Mouse (Mus musculus): ENCODE measurements around the gene Mal. TPM values are rescaled to one million over a fixed set of nuclear protein-coding genes. Genes with fewer than 3 reads are reported as not detected.

Gene Mal
- polyA plus RNA-seq (2017; shearing (Covaris generic)): not detected

GRCm38 (mm10) chr2:127656086-127656720, at the start of gene Mal:
Gene Mal (minus strand): TSS chr2:127656695.

GRCm38 (mm10) chr2:127586694-127587513, 69.6 kb downstream of the Mal start, which contains the start of the genes Zfp661 and Mrps5:
Gene Zfp661 (minus strand): TSS chr2:127587094.
Gene Mrps5 (plus strand): TSS chr2:127587222.

Other genes starting within 250 kb of the Mal start
- 0.37 TPM for gene Gpat2, start 231.5 kb downstream of the Mal start, polyA plus RNA-seq (2017; shearing (Covaris generic))
- 40.3 TPM for gene Fahd2a, start 212.1 kb downstream of the Mal start, polyA plus RNA-seq (2017; shearing (Covaris generic))
- 0.67 TPM for gene Kcnip3, start 134.6 kb downstream of the Mal start, polyA plus RNA-seq (2017; shearing (Covaris generic))
- gene Prom2, start 115.2 kb downstream of the Mal start, polyA plus RNA-seq (2017; shearing (Covaris generic)): not detected
- 5.0 TPM for gene Zfp661, start 69.6 kb downstream of the Mal start, polyA plus RNA-seq (2017; shearing (Covaris generic))
- gene Mrps5, start 69.5 kb downstream of the Mal start, polyA plus RNA-seq (2017; shearing (Covaris generic)): 166 TPM
- gene Mall, start 73.2 kb upstream of the Mal start, polyA plus RNA-seq (2017; shearing (Covaris generic)): not detected
- gene Nphp1, start 132.2 kb upstream of the Mal start, polyA plus RNA-seq (2017; shearing (Covaris generic)): 0.17 TPM
- 42.8 TPM for gene Mtln, start 135.8 kb upstream of the Mal start, polyA plus RNA-seq (2017; shearing (Covaris generic))
- gene Bub1, start 175.2 kb upstream of the Mal start, polyA plus RNA-seq (2017; shearing (Covaris generic)): 1.6 TPM
- gene Acoxl, start 182.2 kb upstream of the Mal start, polyA plus RNA-seq (2017; shearing (Covaris generic)): 1.9 TPM